Mouse (Mus musculus) small intestine, adult 2 months (tissue): Measurements from ENCODE around the gene Pitpnm1.
"Not testable (repeated sequence)": the region's sequence is repeated elsewhere in the genome, so short reads cannot be mapped to it uniquely, and the experiment has no call there.

ENCODE experiments used
- CTCF ChIP-seq: fragments of 200-500 bp; IDR thresholded peaks from 2 replicates; pipeline ENCODE4 v1.5.1; 2012; ENCODE audit warnings: low read depth, mild to moderate bottlenecking, control low read depth, inconsistent platforms, low read length, moderate library complexity, mixed read lengths; ENCODE audit not compliant: insufficient replicate concordance, insufficient read length; ENCODE audit errors: extremely low read depth
- POLR2A ChIP-seq: fragments of 200-500 bp; IDR thresholded peaks from 2 replicates; pipeline ENCODE4 v1.6.1; 2012; ENCODE audit warnings: low read depth, mild to moderate bottlenecking, control low read depth, inconsistent platforms, low read length, moderate library complexity

- TF ChIP-seq POLR2A, CTCF: not testable (repeated sequence)
Measured at GRCm38 (mm10) chr19:4063357-4063756, 36.4 kb upstream of the Pitpnm1 start.
